Mouse (Mus musculus) hindbrain, embryonic 11.5 days (tissue): ENCODE results near the gene Cdc26. TPM values are rescaled to one million over a fixed set of nuclear protein-coding genes. Genes with fewer than 3 reads are reported as not detected.

Experiments
- ATAC-seq: fragments of 200-750 bp; cut with Nextera tagmentation; 2 replicates; pipeline ENCODE4 v1.8.0; 2017; ENCODE audit warnings: mild to moderate bottlenecking, moderate TSS enrichment, moderate library complexity; ENCODE audit not compliant: low FRiP score
- DNase-seq: peaks from one replicate; pipeline ENCODE4 v3.0.0-alpha.2; 2015; ENCODE audit warnings: low spot score
- H3K27ac ChIP-seq: fragments of 300-500 bp; sonication (generic); 2 replicates; pipeline ENCODE4 v1.5.1; 2014; ENCODE audit warnings: mild to moderate bottlenecking, low read depth, low read length
- H3K27me3 ChIP-seq: fragments of 300-500 bp; sonication (generic); 2 replicates; pipeline ENCODE4 v1.6.1; 2014; ENCODE audit warnings: mild to moderate bottlenecking, low read length, moderate library complexity, mixed read lengths; ENCODE audit not compliant: control insufficient read depth, insufficient read depth
- H3K36me3 ChIP-seq: fragments of 300-500 bp; sonication (generic); 2 replicates; pipeline ENCODE4 v1.6.1; 2014; ENCODE audit warnings: mild to moderate bottlenecking, low read length, moderate library complexity, mixed read lengths; ENCODE audit not compliant: control insufficient read depth, insufficient read depth
- H3K4me1 ChIP-seq: fragments of 300-500 bp; sonication (generic); replicated peaks from 2 replicates; pipeline ENCODE4 v1.6.1; 2014; ENCODE audit warnings: low read length, mixed read lengths; ENCODE audit not compliant: control insufficient read depth, insufficient read depth
- H3K4me2 ChIP-seq: fragments of 300-500 bp; sonication (generic); replicated peaks from 2 replicates; pipeline ENCODE4 v1.6.1; 2014; ENCODE audit warnings: mild to moderate bottlenecking, low read depth, low read length
- H3K4me3 ChIP-seq: fragments of 300-500 bp; sonication (generic); 2 replicates; pipeline ENCODE4 v1.5.1; 2014; ENCODE audit warnings: low read depth, low read length
- H3K9ac ChIP-seq: fragments of 300-500 bp; sonication (generic); 2 replicates; pipeline ENCODE4 v1.6.1; 2014; ENCODE audit warnings: low read depth, low read length
- H3K9me3 ChIP-seq: fragments of 300-500 bp; sonication (generic); 2 replicates; pipeline ENCODE4 v1.6.1; 2016; ENCODE audit warnings: low read length; ENCODE audit not compliant: control insufficient read depth
- WGBS: fragments of 180-500 bp; shearing (Covaris S2); extraction: QIAGEN DNeasy Blood & Tissue Kit; methylation state at CpG from one replicate; pipeline ENCODE4 v1.1.7; 2014; 5-methylcytosine and 5-hydroxymethylcytosine counted together
- polyA plus RNA-seq: library from polyadenylated mRNA; unstranded; fragments of >200 nt; fragmentation: Nextera tagmentation; extraction: Ambion mirVana; gene quantifications from 2 replicates; pipeline ENCODE4 v1.2.1, GENCODE M21; 2014

Cdc26 gene
- polyA plus RNA-seq, 1 experiment from 2014 or later = 177 TPM

- 83% methylated on average over 7 of the region's 7 CpGs for WGBS
- Histone ChIP-seq H3K4me2 (no peak overlapping the region), H3K4me3 (no peak overlapping the region), H3K36me3 (no peaks in the 10 kb centered on the region), H3K9me3 (no peaks in the 10 kb centered on the region), H3K27ac (no peak overlapping the region), H3K27me3 (no peaks in the 10 kb centered on the region), H3K4me1 (no peaks in the 10 kb centered on the region), H3K9ac (no peak overlapping the region)
- ATAC-seq (no peak), DNase-seq (no peak)
Measured at GRCm38 (mm10) chr4:62433939-62434870, 25.8 kb upstream of the Cdc26 start.

DNA sequence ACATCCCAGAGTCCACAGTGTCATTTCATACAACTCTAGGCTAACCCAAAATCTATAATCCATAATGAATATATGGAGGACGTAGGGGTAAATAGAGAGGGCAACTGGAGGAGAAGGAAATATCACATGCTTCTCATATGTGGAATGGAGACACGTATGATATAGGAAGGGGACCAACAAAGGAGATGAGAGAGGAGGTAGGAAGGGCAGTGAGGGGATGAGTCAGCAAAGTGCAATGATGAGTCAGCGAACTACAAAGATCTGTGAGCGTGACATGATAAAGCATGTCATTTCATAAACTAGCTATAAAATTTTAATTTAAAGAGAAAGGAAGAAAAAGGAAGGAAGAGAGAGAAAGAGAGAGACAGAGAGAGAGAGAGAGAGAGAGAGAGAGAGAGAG lies 23.1 kb upstream of the Cdc26 start:
- H3K9me3 ChIP-seq = no peaks in the 10 kb centered on the region
- no peaks in the 10 kb centered on the region for H3K27me3 ChIP-seq
- no peak overlapping the region for H3K27ac ChIP-seq
- no peak overlapping the region for H3K4me3 ChIP-seq
- WGBS = 83% methylated on average over 4 of the region's 4 CpGs
- H3K36me3 ChIP-seq = no peaks in the 10 kb centered on the region
- ATAC-seq (no peak), DNase-seq (no peak)
- no peaks in the 10 kb centered on the region for H3K4me1 ChIP-seq
- H3K4me2 ChIP-seq = no peak overlapping the region
- no peak overlapping the region for H3K9ac ChIP-seq

GRCm38 (mm10) chr4:62430678-62431077 lies 22.2 kb upstream of the Cdc26 start:
- DNase-seq (no peak), ATAC-seq (no peak)
- no peaks in the 10 kb centered on the region for H3K27me3 ChIP-seq
- H3K36me3 ChIP-seq = no peaks in the 10 kb centered on the region
- H3K9ac ChIP-seq = no peak overlapping the region
- H3K27ac ChIP-seq = no peak overlapping the region
- H3K4me2 ChIP-seq = no peak overlapping the region
- H3K4me1 ChIP-seq = no peaks in the 10 kb centered on the region
- H3K4me3 ChIP-seq = no peak overlapping the region
- no peaks in the 10 kb centered on the region for H3K9me3 ChIP-seq

DNA sequence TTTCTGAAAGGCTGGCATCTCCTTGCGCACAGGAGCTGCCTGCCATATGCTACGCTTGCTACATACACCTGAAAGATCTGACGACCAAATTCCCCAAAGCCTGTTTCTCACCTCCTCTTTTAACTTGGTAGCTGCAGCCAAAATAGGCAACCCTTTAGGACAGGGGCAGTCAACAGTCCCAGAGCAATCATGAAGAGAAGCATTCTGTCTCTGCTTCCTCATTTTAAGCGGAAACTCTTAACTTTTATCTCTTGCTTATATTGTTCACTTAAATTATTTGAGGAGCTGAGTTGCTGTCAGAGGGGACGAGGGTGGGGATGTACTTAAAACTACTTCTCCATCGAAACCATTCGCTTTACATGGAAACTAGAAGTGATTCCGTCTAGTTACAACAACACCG lies 21.2 kb upstream of the Cdc26 start:
- Histone ChIP-seq H3K9me3 (no peaks in the 10 kb centered on the region), H3K9ac (no peak overlapping the region), H3K36me3 (no peaks in the 10 kb centered on the region), H3K4me3 (no peak overlapping the region), H3K4me2 (no peak overlapping the region), H3K27me3 (no peaks in the 10 kb centered on the region), H3K4me1 (no peaks in the 10 kb centered on the region), H3K27ac (no peak overlapping the region)
- no peak for ATAC-seq
- no peak for DNase-seq
- WGBS = 92% methylated on average over 9 of the region's 9 CpGs

GRCm38 (mm10) chr4:62427978-62428758 lies 19.7 kb upstream of the Cdc26 start:
- 79% methylated on average over 17 of the region's 17 CpGs for WGBS
- Histone ChIP-seq H3K9me3 (no peaks in the 10 kb centered on the region), H3K27me3 (no peaks in the 10 kb centered on the region), H3K27ac (no peak overlapping the region), H3K4me1 (no peaks in the 10 kb centered on the region), H3K4me3 (no peak overlapping the region), H3K9ac (no peak overlapping the region), H3K36me3 (peaks cover 7% of the 10 kb centered on the region; the same call in 1 of the 2 replicates), H3K4me2 (no peak overlapping the region)
- no peak for DNase-seq
- ATAC-seq = no peak

- Histone ChIP-seq H3K27me3 (no peaks in the 10 kb centered on the region), H3K4me3 (no peak overlapping the region), H3K4me2 (no peak overlapping the region), H3K4me1 (no peaks in the 10 kb centered on the region), H3K9me3 (no peaks in the 10 kb centered on the region), H3K27ac (no peak overlapping the region), H3K9ac (no peak overlapping the region), H3K36me3 (peaks cover 7% of the 10 kb centered on the region; the same call in 1 of the 2 replicates)
- WGBS = 95% methylated on average over 4 of the region's 4 CpGs
- DNase-seq = no peak
- no peak for ATAC-seq
Measured at GRCm38 (mm10) chr4:62425891-62426290, 17.4 kb upstream of the Cdc26 start.

GRCm38 (mm10) chr4:62419091-62419490 lies 10.6 kb upstream of the Cdc26 start:
- no peaks in the 10 kb centered on the region for H3K9me3 ChIP-seq
- H3K4me1 ChIP-seq = no peaks in the 10 kb centered on the region
- ATAC-seq = no peak
- no peak for DNase-seq
- no peak overlapping the region for H3K9ac ChIP-seq
- H3K36me3 ChIP-seq = peaks cover 21% of the 10 kb centered on the region; the same call in 1 of the 2 replicates
- no peak overlapping the region for H3K4me2 ChIP-seq
- no peak overlapping the region for H3K27ac ChIP-seq
- H3K27me3 ChIP-seq = no peaks in the 10 kb centered on the region
- 95% methylated on average over 6 of the region's 6 CpGs for WGBS
- H3K4me3 ChIP-seq = no peak overlapping the region

DNA sequence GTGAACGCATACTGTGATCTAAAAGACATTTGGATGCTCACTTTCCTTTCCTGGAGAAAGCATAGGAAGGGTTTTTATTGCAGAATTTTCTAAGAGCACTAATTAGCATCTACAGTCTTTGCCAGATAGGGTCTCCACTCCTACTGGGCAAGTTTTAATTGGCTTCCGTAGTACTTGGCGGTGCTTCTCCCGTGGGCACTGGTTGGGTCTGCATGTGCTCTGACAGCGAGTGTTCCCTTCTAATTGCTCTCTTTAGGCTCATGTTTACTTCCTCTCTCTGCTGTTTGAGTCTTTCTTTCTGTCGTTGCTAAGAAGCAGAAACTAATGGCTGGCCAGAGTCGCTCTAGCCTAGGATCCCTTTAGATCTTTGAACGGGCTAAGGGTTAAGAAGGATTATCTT lies 10.0 kb upstream of the Cdc26 start:
- Histone ChIP-seq H3K9ac (no peak overlapping the region), H3K27ac (no peak overlapping the region), H3K27me3 (no peaks in the 10 kb centered on the region), H3K4me2 (no peak overlapping the region), H3K36me3 (peaks cover 16% of the 10 kb centered on the region; the same call in 1 of the 2 replicates), H3K9me3 (no peaks in the 10 kb centered on the region), H3K4me3 (no peak overlapping the region), H3K4me1 (no peaks in the 10 kb centered on the region)
- 97% methylated on average over 8 of the region's 8 CpGs for WGBS
- DNase-seq (no peak), ATAC-seq (no peak)
